Mouse (Mus musculus) spleen, adult 2 months (tissue): ENCODE results near the gene Aarsd1. TPM values are rescaled to one million over a fixed set of nuclear protein-coding genes. Genes with fewer than 3 reads are reported as not detected.
A peak's percentile ranks its signal among the peaks of the same experiment; 100 is the strongest.

Source experiments
- DNase-seq, 2 experiments: peaks; one replicate each; pipeline versions ENCODE4 v3.0.0 to v3.0.0-alpha.2; 2012 to 2021; ENCODE audit warnings: low spot score in 2 of 2, low read depth in 1 of 2
- H3K27ac ChIP-seq: fragments of 200-500 bp; 2 replicates; pipeline ENCODE4 v1.5.1; 2012; ENCODE audit warnings: low read length, inconsistent platforms; ENCODE audit not compliant: insufficient read depth
- H3K27me3 ChIP-seq: fragments of 200-500 bp; 2 replicates; pipeline ENCODE4 v1.6.1; 2012; ENCODE audit warnings: mild to moderate bottlenecking, moderate library complexity, low read length, inconsistent platforms; ENCODE audit not compliant: control insufficient read depth, insufficient read depth
- H3K36me3 ChIP-seq: fragments of 200-500 bp; 2 replicates; pipeline ENCODE4 v1.6.1; 2012; ENCODE audit warnings: mild to moderate bottlenecking, low read length, inconsistent platforms; ENCODE audit not compliant: control insufficient read depth, insufficient read depth
- H3K4me1 ChIP-seq: fragments of 200-500 bp; 2 replicates; pipeline ENCODE4 v1.6.1; 2011; ENCODE audit warnings: inconsistent platforms; ENCODE audit not compliant: control insufficient read depth, insufficient read depth, insufficient read length
- H3K4me3 ChIP-seq: fragments of 200-500 bp; 2 replicates; pipeline ENCODE4 v1.5.1; 2011; ENCODE audit warnings: mild to moderate bottlenecking, inconsistent platforms; ENCODE audit not compliant: insufficient read depth, insufficient read length; ENCODE audit errors: extremely low read depth
- CTCF ChIP-seq: fragments of 200-500 bp; IDR thresholded peaks from 2 replicates; pipeline ENCODE4 v1.5.1; 2011; ENCODE audit warnings: mild to moderate bottlenecking, inconsistent platforms; ENCODE audit not compliant: insufficient read depth, insufficient read length, insufficient replicate concordance; ENCODE audit errors: extremely low read depth
- POLR2A ChIP-seq: fragments of 200-500 bp; IDR thresholded peaks from 2 replicates; pipeline ENCODE4 v1.6.1; 2011; ENCODE audit warnings: low read depth, low read length, inconsistent platforms
- WGBS: fragments of 180-500 bp; shearing (Covaris S2); methylation state at CpG from one replicate; pipeline ENCODE4 v1.1.7; 2018; 5-methylcytosine and 5-hydroxymethylcytosine counted together
- polyA plus RNA-seq: library from polyadenylated mRNA; depleted of rRNA; stranded (reverse); fragments of >200 nt; gene quantifications from 2 replicates; pipeline ENCODE4 v1.2.3, GENCODE M21; 2012

The Aarsd1 gene
- polyA plus RNA-seq, 1 experiment: 17.3 TPM

- Histone ChIP-seq H3K36me3 (peaks cover 12% of the 10 kb centered on the region), H3K27ac (no peak overlapping the region), H3K4me1 (no peaks in the 10 kb centered on the region), H3K27me3 (no peaks in the 10 kb centered on the region), H3K4me3 (no peak overlapping the region)
- no peak for DNase-seq
- 92% methylated on average over 4 of the region's 4 CpGs for WGBS
- TF ChIP-seq POLR2A (no peak), CTCF (no peak)
Observed at GRCm38 (mm10) chr11:101436916-101437315, 19.5 kb upstream of the Aarsd1 start.

GRCm38 (mm10) chr11:101435831-101436230 lies 18.4 kb upstream of the Aarsd1 start:
- H3K27ac ChIP-seq: no peak overlapping the region
- 80% methylated on average over 4 of the region's 4 CpGs for WGBS
- TF ChIP-seq CTCF (no peak), POLR2A (no peak)
- H3K4me3 ChIP-seq: no peak overlapping the region
- peaks cover 16% of the 10 kb centered on the region for H3K36me3 ChIP-seq
- no peaks in the 10 kb centered on the region for H3K4me1 ChIP-seq
- no peak for DNase-seq
- H3K27me3 ChIP-seq: no peaks in the 10 kb centered on the region

GRCm38 (mm10) chr11:101433396-101433795 lies 16.0 kb upstream of the Aarsd1 start:
- 92% methylated on average over 13 of the region's 13 CpGs for WGBS

GRCm38 (mm10) chr11:101431327-101431726 lies 13.9 kb upstream of the Aarsd1 start:
- no peak for DNase-seq
- Histone ChIP-seq H3K4me1 (no peaks in the 10 kb centered on the region), H3K27ac (no peak overlapping the region), H3K36me3 (peaks cover 19% of the 10 kb centered on the region), H3K4me3 (no peak overlapping the region), H3K27me3 (no peaks in the 10 kb centered on the region)
- 91% methylated on average over 9 of the region's 9 CpGs for WGBS
- TF ChIP-seq POLR2A (no peak), CTCF (no peak)

More at GRCm38 (mm10) chr11:101433396-101433795, 16.0 kb upstream of the Aarsd1 start:
- H3K27ac ChIP-seq: no peak overlapping the region
- TF ChIP-seq POLR2A: no peak
- H3K36me3 ChIP-seq: peaks cover 19% of the 10 kb centered on the region
- no peak for DNase-seq
- H3K27me3 ChIP-seq: no peaks in the 10 kb centered on the region
- H3K4me1 ChIP-seq: no peaks in the 10 kb centered on the region
- no peak overlapping the region for H3K4me3 ChIP-seq

GRCm38 (mm10) chr11:101426165-101426564 lies 8.8 kb upstream of the Aarsd1 start:
- no peak overlapping the region for H3K4me3 ChIP-seq
- peaks cover 6% of the 10 kb centered on the region for H3K4me1 ChIP-seq
- H3K27ac ChIP-seq: no peak overlapping the region
- 69% methylated on average over 8 of the region's 8 CpGs for WGBS
- DNase-seq: no peak
- TF ChIP-seq CTCF (no peak), POLR2A (no peak)
- peaks cover 6% of the 10 kb centered on the region for H3K36me3 ChIP-seq
- H3K27me3 ChIP-seq: no peaks in the 10 kb centered on the region

- DNase-seq: peak; percentile 90 to 99
- Histone ChIP-seq H3K27ac (peak within 1 kb of the TSS; percentile 86), H3K4me1 (peaks cover 6% of the 10 kb centered on the region), H3K4me3 (peak within 1 kb of the TSS; percentile 95), H3K27me3 (no peaks in the 10 kb centered on the region), H3K36me3 (peaks cover 3% of the 10 kb centered on the region)
- TF ChIP-seq CTCF (peak; percentile 8; the same call in 1 of the 2 replicates), POLR2A (peak; percentile 72)
- under 1% methylated on average over 81 of the region's 81 CpGs for WGBS
Observed at GRCm38 (mm10) chr11:101424925-101425813, 7.8 kb upstream of the Aarsd1 start, which contains the start of the genes Rundc1 and Ptges3l. Gene Rundc1 (plus strand): TSS chr11:101425085. Gene Ptges3l (minus strand): TSS chr11:101425333.

GRCm38 (mm10) chr11:101424105-101424851 lies 6.9 kb upstream of the Aarsd1 start, which contains the start of gene Gm27029:
Gene Gm27029 (minus strand): TSS chr11:101424796.
- Histone ChIP-seq H3K4me1 (peaks cover 6% of the 10 kb centered on the region), H3K36me3 (peaks cover under 1% of the 10 kb centered on the region; the same call in 1 of the 2 replicates), H3K4me3 (peak within 1 kb of the TSS; percentile 95), H3K27me3 (no peaks in the 10 kb centered on the region), H3K27ac (peak within 1 kb of the TSS; percentile 86)
- WGBS: 9% methylated on average over 23 of the region's 23 CpGs
- DNase-seq: no peak
- TF ChIP-seq CTCF: no peak
- no peak for TF ChIP-seq POLR2A
